23 mouse cellular contexts compared by ENCODE assay signal in the genomic region with DNA sequence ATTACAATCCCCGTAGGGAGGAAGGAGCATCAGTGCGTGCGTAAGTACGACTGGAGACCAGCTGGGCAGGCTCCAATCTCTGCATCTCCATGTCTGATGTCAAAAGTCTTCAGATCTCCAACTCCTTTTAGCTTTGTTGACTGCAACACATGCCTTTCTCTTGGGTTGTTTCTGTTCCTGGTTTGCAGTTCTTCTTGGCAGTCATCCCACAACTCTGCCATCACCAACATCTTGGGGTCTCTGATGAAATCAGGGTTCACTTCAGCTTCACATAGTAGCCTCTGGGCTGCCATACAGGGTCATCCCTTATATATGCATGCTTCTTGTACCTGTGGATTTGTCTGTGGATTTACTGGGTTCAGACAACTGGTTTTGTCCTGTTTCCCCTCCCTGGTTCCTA. TPM values are rescaled to one million over a fixed set of nuclear protein-coding genes. Genes with fewer than 3 reads are reported as not detected.
A peak's percentile ranks its signal among the peaks of the same experiment; 100 is the strongest.
DNase-seq lines count a peak whose midpoint lies in the region; ATAC-seq lines count a peak whose summit lies in the region.
"Had no signal": no experiment of that assay in that cellular context is flagged by ENCODE, and none has a peak within 500 bp of the region (broad histone marks: within the 10 kb centered on the region; RNA-seq: fewer than 3 reads in every experiment).

No protein-coding gene starts in this region.

- peaks cover 17% of the 10 kb centered on the region for H3K9me3 ChIP-seq in hindbrain, embryonic 10.5 days
- H3K9me3 ChIP-seq: embryonic facial prominence, embryonic 15.5 days; G1E; heart, embryonic 13.5 days; hindbrain, embryonic 12.5 days had no signal

- no peak overlapping the region for H3K27ac ChIP-seq in hindbrain, embryonic 10.5 days
- H3K27ac ChIP-seq: embryonic facial prominence, embryonic 15.5 days; forebrain, embryonic 10.5 days; gastrocnemius, adult 2 months; heart, embryonic 13.5 days; hindbrain, embryonic 12.5 days had no signal

- DNase-seq in layer of hippocampus, adult 9-11 months, result peak; percentile 81
- no peak for DNase-seq in layer of hippocampus, adult 8-10 months (ENCODE audit: low spot score in 2 of 2)
- peak; percentile 54 for DNase-seq in brain, adult 2 months (ENCODE audit: low read depth, low spot score)
- no peak for DNase-seq in adipocyte (ENCODE audit: low spot score)
- no peak for DNase-seq in hindbrain, embryonic 10.5 days (ENCODE audit: low spot score)
- no peak for DNase-seq in spleen, adult 12 weeks (ENCODE audit: low spot score)
- DNase-seq: adrenal gland, postnatal 10 days; cerebellum, adult 18-20 months; cerebellum, postnatal 10 days; embryo, embryonic 11 days; gastrocnemius, adult 2 months; gastrocnemius, postnatal 25 days; heart, adult 11 months; heart, postnatal 36 days had no signal

- ATAC-seq in megakaryocyte, adult 5-6 weeks (ENCODE audit: poor library complexity, severe bottlenecking), result peak; percentile 44
- ATAC-seq: forebrain, embryonic 14.5 days; hindbrain, embryonic 16.5 days had no signal

- peaks cover 32% of the 10 kb centered on the region for H3K4me1 ChIP-seq in hindbrain, embryonic 10.5 days (replicated peaks)

- WGBS in hindbrain, embryonic 10.5 days, result 92% methylated on average over 4 of the region's 4 CpGs

- H3K4me3 ChIP-seq in hindbrain, embryonic 10.5 days, result no peak overlapping the region
- H3K4me3 ChIP-seq: embryonic facial prominence, embryonic 15.5 days; erythroblast, embryonic 14.5 days; forebrain, embryonic 10.5 days; gastrocnemius, adult 2 months; heart, embryonic 13.5 days; hindbrain, embryonic 12.5 days had no signal

- no peaks in the 10 kb centered on the region for H3K27me3 ChIP-seq in hindbrain, embryonic 10.5 days (ENCODE audit: insufficient read depth, poor library complexity, severe bottlenecking)
- H3K27me3 ChIP-seq: embryonic facial prominence, embryonic 15.5 days; heart, embryonic 13.5 days; hindbrain, embryonic 12.5 days had no signal

- H3K36me3 ChIP-seq in hindbrain, embryonic 10.5 days, result peaks cover 54% of the 10 kb centered on the region
- H3K36me3 ChIP-seq: G1E had no signal

RNA-seq across cellular contexts. Expression of gene Map4k4, which starts 15.4 kb away (rescaled TPM):
- total RNA-seq in layer of hippocampus, adult 8-10 months (2022), result 100 to 1,000 TPM; 127 to 159 (median 152) TPM
- 52.1 and 52.3 TPM in 2 replicates for total RNA-seq in megakaryocyte, adult 5-6 weeks (2015)
- 190 and 228 TPM in 2 replicates for total RNA-seq in megakaryocyte, adult 5-6 weeks (2017)
- 38.5 and 40.1 TPM in 2 replicates for polyA plus RNA-seq in hindbrain, embryonic 10.5 days (2016; fragmentation: Nextera tagmentation; extraction: Ambion mirVana)

Comparison
In these comparisons a context has a peak if more than half of its experiments do, and no peak if none do; other contexts are left out.
1. DNase-seq: peak in layer of hippocampus, adult 9-11 months (single experiment) and brain, adult 2 months (single experiment); none in layer of hippocampus, adult 8-10 months (0 of 2), adipocyte (single experiment), hindbrain, embryonic 10.5 days (single experiment) and spleen, adult 12 weeks (single experiment).